Mouse (Mus musculus): ENCODE data around the gene Ankrd35.

DNA sequence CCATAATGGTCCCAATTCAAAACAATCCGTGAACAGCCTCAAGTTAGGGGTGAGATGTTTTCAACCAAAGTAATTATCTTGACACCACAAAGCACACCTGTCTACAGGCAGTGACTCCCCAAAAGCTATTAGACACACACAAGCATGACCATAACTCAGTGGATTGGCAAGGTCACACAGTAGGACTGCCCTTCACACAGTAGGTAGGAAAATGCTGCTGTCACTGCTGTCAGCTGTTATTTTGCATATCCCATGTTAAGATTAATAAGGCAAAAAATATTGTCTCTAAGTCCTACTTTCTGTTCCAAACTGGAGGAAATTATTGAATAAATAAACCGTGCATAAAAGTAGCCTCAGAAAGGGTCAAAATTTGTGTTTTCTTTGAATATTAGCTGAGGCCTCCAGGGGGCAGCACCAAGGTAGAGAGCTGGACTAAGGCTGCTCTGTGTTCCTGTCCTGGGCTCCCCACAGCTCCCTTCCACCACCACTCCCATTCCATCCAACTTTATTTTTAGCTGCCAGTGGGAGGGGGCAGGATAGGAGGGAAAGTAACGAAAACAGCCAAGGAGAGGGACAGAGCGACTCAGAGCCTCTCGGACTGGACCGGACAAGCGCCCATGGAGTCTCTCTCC is 24.8 kb upstream of the Ankrd35 start, which contains the start of gene Itga10:
- TF ChIP-seq POLR2A (IDR thresholded peaks at IDR 0.05; ENCODE audit: low read depth, low read length) (no peak), CTCF (IDR thresholded peaks at IDR 0.05; ENCODE audit: extremely low read depth, insufficient read length, insufficient replicate concordance, low read depth, low read length) (peak; percentile 55; the same call in 1 of the 2 replicates)

Data from small intestine, adult 2 months (tissue).